Mouse (Mus musculus) naive thymus-derived CD4-positive, alpha-beta T cell, adult 2 months (primary cell): ENCODE results near the gene Suclg1.
A peak's percentile ranks its signal among the peaks of the same experiment; 100 is the strongest.

Source experiments
- DNase-seq: peaks from one replicate; pipeline ENCODE4 v3.0.0-alpha.2; 2011; ENCODE audit warnings: low read depth

Suclg1 gene

GRCm38 (mm10) chr6:73249851-73250250 lies 1.7 kb downstream of the Suclg1 start:
- no peak for DNase-seq

DNA sequence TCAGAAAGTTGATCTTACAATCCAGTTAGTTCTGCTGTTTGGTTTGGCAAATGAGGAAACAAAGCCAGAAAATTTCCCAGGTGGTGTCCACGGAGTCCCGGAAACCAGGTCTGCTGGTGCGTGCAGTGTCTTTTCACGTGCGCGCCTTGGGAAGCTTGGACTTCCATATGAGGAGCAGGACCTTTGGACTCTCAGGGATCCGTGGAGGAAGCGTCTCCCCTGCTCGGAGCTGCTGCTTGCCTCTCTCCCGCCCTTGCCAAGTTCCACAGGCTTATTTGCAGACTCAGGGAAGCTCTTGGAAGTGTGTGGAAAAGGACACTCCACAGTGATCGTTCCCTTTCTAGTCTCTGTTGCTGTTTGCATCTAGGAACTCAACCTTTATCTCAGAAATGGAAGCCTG lies 3.2 kb downstream of the Suclg1 start:
- DNase-seq, result no peak

DNA sequence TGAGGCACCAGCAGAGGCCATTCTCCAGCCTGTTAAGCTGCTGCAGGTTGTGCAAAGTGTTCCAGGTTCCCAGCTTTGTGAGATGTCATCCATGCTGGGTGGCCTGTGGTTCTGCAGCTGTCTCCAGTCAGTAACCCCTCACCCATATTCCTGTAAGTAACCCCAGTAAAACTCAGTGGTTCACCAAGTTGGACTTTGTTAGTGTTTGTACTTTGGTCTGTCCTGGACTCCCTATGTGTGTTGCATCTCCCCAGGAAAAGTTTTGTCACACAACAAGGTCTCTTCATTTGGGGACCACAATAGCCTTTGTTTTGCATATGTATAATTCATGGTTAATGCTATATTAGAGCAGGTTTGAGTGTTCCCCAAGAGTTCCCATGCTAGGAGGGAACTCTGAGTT lies 4.2 kb downstream of the Suclg1 start:
- no peak for DNase-seq

GRCm38 (mm10) chr6:73253006-73253405 lies 4.8 kb downstream of the Suclg1 start:
- DNase-seq, result no peak

GRCm38 (mm10) chr6:73253584-73253983 lies 5.4 kb downstream of the Suclg1 start:
- DNase-seq, result no peak

GRCm38 (mm10) chr6:73254307-73255228 lies 6.4 kb downstream of the Suclg1 start:
- DNase-seq, result peak; percentile 64

DNA sequence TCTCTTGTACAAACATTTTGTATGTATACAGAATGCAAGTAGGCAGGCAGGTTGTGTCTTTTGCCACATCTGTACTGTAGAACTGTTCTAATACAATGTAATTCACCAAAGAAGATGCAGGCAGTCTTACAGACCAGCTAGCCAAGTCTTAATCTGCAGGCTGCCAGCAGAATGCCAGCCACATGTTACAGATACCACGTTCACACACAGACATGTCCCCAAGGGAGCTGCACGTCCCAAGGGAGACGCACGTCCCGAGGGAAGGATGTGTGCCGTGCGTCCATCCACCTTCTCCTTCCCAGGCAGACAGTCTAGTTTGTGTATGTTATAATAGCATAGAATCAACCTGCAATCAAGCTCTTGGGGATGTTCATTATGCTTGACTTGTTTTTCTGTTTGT lies 8.9 kb downstream of the Suclg1 start:
- no peak for DNase-seq

DNA sequence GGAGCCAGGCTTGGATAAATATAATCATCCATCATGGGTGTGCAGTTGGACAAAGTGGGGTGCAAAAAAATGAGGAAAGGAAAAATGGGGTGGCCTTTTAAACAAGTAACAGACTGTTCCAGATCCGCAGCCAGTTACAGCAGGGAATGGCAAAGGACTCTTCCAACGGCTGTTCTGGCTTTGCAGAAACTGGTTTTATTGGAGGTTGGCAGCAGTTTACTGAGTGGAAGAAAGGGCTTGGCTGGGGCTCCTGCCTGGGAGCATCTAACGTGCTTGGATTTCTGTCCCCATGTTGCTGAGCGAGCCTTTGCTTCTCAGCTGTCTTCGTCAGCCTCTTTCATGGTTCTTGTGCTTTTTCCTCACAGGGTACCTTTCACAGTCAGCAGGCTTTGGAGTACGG lies 11.9 kb downstream of the Suclg1 start:
- no peak for DNase-seq

- no peak for DNase-seq
Measured at GRCm38 (mm10) chr6:73264801-73265200, 16.6 kb downstream of the Suclg1 start.

DNA sequence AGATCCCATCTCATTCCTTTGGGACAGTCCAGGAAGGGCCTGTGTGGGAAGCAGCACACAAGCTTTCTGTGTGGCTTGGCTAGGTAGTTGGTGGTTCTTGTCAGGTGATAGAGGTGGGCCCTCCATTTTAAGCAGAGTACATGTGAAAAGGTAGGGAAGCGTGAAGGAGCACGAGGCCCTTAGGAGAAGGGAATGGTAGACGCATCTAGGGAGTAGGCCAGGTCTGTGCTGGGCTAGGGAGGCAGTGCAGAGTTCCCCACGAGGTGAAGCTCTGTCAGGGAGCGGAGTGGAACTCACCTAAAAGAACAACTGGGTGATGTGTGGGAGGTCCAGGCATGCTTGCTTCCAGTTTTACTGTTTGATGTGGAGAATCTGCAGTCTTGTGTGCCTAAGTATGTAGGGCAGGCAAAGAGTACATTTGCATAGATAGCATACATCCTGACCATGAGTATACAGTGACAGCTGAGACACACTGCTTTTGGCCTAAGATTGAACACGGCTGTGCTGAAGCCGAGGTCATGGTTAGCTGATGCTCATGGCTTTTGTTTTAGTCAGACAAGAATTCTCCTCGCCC lies 19.6 kb downstream of the Suclg1 start:
- no peak for DNase-seq

GRCm38 (mm10) chr6:73269374-73269773 lies 21.2 kb downstream of the Suclg1 start:
- DNase-seq, result no peak

DNA sequence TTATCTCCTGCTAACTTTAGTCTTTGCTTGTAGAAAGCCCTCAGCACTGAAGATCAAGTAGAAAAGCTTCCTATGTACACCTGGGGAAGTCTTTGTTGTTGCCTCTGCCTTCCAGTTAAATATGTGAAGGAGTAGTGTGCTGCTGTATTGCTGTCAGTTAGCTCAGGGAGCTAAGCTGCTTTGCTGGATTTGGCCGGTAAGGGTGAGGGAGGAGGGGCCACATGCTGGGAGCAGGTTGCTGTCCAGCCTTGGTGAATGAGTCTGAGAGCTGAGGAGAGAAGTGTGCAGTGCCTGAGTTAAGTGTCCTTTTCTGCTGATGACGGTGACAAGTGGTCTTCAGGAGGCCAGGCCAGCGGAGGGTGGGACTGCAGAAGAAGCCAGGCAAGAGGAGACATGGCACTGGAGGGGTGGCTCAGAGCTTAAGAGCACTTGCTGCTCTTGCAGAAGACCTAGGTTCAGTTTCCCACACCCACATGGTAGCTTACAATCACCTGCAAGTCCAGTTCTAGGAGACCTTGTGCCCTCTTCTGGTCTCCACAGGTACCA lies 23.4 kb downstream of the Suclg1 start:
- DNase-seq, result no peak

GRCm38 (mm10) chr6:73275002-73275401 lies 26.8 kb downstream of the Suclg1 start:
- DNase-seq, result no peak

- peak; percentile 57 for DNase-seq
Measured at GRCm38 (mm10) chr6:73279681-73280080, 31.5 kb downstream of the Suclg1 start.

DNA sequence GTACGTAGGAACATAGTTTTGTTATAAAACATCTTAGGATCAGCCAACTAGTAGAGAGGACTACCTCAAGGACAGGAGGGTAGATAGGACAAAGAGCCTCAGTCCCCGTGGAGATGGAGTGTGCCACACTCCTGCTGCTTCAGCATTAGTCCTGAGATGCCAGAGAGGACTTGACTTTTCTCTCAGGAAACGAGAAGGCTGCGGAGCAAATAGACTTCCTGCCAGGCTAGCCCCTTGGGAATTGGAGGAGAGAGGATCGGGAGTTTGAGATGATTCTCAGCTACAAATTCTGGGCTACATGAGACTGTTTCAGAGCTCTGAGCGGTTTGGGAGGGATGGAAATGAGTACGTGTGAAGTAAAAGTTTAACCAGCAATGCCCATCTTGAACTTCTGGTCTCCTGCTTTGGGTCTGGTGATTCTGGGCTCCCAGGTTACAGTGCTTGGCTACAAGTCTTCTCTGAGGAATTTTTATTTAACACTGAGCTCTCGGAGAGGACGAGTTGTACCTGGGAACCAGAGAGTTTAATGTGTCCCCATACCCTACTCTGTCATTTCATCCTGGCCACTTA lies 32.4 kb downstream of the Suclg1 start:
- no peak for DNase-seq

GRCm38 (mm10) chr6:73286326-73286725 lies 38.1 kb downstream of the Suclg1 start:
- DNase-seq, result no peak

DNA sequence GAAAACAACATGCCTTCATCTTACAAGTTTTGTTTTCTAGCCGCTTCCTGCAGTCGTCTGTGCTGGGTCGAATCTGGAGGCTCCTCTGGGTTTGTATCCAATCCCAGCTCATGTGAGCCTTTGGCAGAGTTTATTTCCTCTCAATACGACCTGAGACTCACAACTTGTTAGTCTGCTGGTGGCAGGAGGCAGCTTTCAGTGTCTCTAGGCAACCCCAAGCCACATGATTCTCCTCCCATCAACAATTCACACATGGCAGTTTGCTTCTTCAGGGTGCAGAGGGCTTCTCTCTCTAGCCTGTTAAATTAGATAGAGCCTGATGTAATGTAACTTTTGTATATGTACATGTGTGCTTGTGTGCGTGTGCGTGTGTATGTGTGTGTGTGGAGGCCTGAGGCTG lies 58.7 kb downstream of the Suclg1 start:
- no peak for DNase-seq

DNA sequence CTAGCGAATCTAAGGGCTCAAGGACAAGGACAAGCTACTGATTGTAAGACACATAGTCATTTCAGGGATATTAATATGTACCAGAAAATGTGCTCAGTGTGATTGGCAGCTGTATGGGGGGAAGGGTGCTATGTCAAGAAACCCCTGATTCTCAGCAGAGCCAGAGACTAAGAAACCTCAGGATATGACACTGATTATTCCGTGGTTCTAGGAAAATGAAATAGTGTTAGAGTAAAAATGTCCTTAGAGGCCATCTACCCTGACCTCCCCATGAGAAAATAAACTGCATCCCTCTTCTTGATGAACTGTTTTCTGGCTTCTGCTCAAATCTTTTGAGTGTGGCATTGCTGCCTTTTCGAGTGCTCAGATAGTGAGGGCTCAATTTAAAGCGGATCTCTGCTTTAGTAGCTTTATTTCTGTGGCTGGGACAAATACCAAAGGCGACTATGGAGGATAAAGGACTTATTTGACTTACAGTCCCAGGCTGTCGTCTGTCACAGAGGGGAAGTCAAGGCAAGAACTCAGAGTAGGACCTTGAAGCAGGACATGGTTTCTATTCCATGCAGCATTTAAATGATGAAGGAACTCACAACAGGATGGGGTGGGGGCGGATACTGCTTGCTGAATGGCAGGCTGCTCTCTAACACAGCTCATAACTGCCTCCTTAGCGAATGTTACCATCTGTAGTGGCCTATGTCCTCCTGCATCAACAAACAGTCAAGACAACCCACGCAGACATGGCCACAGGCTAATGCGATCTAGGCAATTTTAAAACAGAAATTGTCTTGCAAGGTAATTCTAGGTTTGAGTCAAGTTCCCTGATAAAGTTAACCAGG lies 60.7 kb downstream of the Suclg1 start:
- no peak for DNase-seq

- no peak for DNase-seq
Measured at GRCm38 (mm10) chr6:73311335-73311734, 63.2 kb downstream of the Suclg1 start.

DNA sequence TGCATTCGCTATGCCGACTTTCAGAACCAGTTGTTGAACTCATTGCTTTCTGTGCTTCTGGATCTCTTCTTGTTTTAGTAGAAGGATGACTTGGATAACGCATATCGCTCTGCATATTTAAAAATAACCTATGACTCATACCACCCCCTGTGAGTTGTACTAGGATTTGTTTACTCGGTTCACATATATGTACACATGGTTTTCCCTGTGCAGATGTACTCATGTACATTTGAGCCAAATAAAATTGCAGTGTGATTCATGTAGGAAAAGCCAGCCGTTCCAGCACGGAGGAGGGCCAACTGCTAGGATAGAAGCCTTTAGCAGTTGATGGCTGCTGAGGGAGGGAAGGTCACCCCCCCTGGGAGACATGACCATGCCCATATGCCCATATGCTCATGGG lies 63.6 kb downstream of the Suclg1 start:
- DNase-seq, result no peak

- peak; percentile 15 for DNase-seq
Measured at GRCm38 (mm10) chr6:73314923-73315603, 66.9 kb downstream of the Suclg1 start.
